Mouse (Mus musculus) intestine, postnatal 0 days (tissue): ENCODE results near the gene Xlr3a. TPM values are rescaled to one million over a fixed set of nuclear protein-coding genes. Genes with fewer than 3 reads are reported as not detected.

Experiments
- ATAC-seq: fragments of 200-750 bp; cut with Nextera tagmentation; 2 replicates; pipeline ENCODE4 v1.8.0; 2017; ENCODE audit warnings: mild to moderate bottlenecking, moderate TSS enrichment, moderate library complexity
- H3K27ac ChIP-seq: fragments of 300-500 bp; sonication (generic); 2 replicates; pipeline ENCODE4 v1.5.1; 2014; ENCODE audit warnings: mild to moderate bottlenecking, low read depth, low read length, moderate library complexity
- H3K27me3 ChIP-seq: fragments of 300-500 bp; sonication (generic); replicated peaks from 2 replicates; pipeline ENCODE4 v1.6.1; 2014; ENCODE audit warnings: low read length, mixed read lengths; ENCODE audit not compliant: control insufficient read depth, insufficient read depth
- H3K36me3 ChIP-seq: fragments of 300-500 bp; sonication (generic); 2 replicates; pipeline ENCODE4 v1.6.1; 2014; ENCODE audit warnings: mild to moderate bottlenecking, moderate library complexity; ENCODE audit not compliant: control insufficient read depth, insufficient read depth
- H3K4me1 ChIP-seq: fragments of 300-500 bp; sonication (generic); replicated peaks from 2 replicates; pipeline ENCODE4 v1.6.1; 2014; ENCODE audit warnings: antibody characterized with exemption, low read length, mixed read lengths; ENCODE audit not compliant: control insufficient read depth, insufficient read depth
- H3K4me2 ChIP-seq: fragments of 300-500 bp; sonication (generic); replicated peaks from 2 replicates; pipeline ENCODE4 v1.6.1; 2014; ENCODE audit warnings: low read depth, mild to moderate bottlenecking, moderate library complexity
- H3K4me3 ChIP-seq: fragments of 300-500 bp; sonication (generic); 2 replicates; pipeline ENCODE4 v1.5.1; 2014; ENCODE audit warnings: low read depth, low read length
- H3K9ac ChIP-seq: fragments of 300-500 bp; sonication (generic); 2 replicates; pipeline ENCODE4 v1.6.1; 2014; ENCODE audit warnings: mild to moderate bottlenecking, low read depth, low read length
- H3K9me3 ChIP-seq: fragments of 300-500 bp; sonication (generic); 2 replicates; pipeline ENCODE4 v1.6.1; 2016; ENCODE audit warnings: mixed run types; ENCODE audit not compliant: control insufficient read depth
- CTCF ChIP-seq: sonication (generic); IDR thresholded peaks from 2 replicates; pipeline ENCODE4 v1.5.1; 2016; ENCODE audit warnings: low read depth, mild to moderate bottlenecking, control low read depth, antibody characterized with exemption, moderate library complexity
- WGBS: fragments of 180-500 bp; shearing (Covaris S2); extraction: QIAGEN DNeasy Blood & Tissue Kit; methylation state at CpG from one replicate; pipeline ENCODE4 v1.1.7; 2014; 5-methylcytosine and 5-hydroxymethylcytosine counted together
- polyA plus RNA-seq: library from polyadenylated mRNA; unstranded; fragments of >200 nt; fragmentation: Nextera tagmentation; extraction: Ambion mirVana; gene quantifications from 2 replicates; pipeline ENCODE4 v1.2.1, GENCODE M21; 2015

Xlr3a gene
- polyA plus RNA-seq, 1 experiment from 2014 or later, result 2.8 TPM

DNA sequence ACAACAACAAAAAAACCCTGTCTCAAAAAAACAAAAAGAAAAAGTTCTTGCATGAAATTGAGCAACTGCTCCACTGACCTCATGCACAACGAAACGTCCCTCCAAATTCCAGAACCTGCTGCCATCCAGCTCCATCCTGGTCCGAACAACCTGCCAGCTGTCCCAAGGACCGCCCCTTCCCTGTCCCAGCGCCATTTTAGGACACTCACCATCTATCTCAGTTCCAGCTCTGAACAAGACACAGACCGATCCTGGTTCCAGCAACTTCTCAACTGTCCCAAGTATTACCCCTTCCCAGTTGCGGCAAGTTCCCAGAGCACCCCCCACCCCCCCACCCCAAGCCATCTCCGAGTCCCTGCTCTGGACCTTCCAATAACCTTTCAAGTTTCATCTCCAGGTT is 58.1 kb downstream of the Xlr3a start:
- Histone ChIP-seq H3K27me3 (no peaks in the 10 kb centered on the region), H3K4me1 (no peaks in the 10 kb centered on the region), H3K27ac (no peak overlapping the region), H3K36me3 (no peaks in the 10 kb centered on the region), H3K4me2 (no peak overlapping the region), H3K9ac (no peak overlapping the region), H3K9me3 (no peaks in the 10 kb centered on the region), H3K4me3 (no peak overlapping the region)
- WGBS, result 84% methylated on average over 8 of the region's 8 CpGs
- no peak for ATAC-seq
- TF ChIP-seq CTCF, result no peak

DNA sequence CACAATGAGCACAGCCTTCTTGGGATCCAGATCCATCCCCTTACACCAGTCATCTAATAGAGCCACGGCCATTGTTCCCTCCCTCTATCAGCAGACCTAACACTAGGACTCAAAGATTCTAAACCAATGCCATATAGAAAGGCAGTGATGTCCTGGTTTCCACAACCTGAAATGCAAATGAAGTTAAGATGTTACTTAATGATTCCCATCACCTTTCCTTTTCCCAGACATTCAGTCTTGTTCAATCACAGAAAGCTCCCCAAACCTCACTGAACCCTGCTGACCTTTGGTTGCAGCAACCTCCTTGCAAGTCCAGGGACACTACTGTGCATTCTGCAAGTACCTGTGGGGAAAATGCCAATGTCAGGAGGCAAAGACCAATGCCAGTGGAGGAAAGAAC is 59.9 kb downstream of the Xlr3a start, which contains the start of gene Pnma5:
Gene Pnma5, minus strand, starts transcription at position 101 of the 400 bp plus-strand sequence.
- Histone ChIP-seq H3K4me1 (no peaks in the 10 kb centered on the region), H3K4me3 (no peak within 1 kb of the TSS), H3K27me3 (no peaks in the 10 kb centered on the region), H3K9ac (no peak within 1 kb of the TSS), H3K9me3 (no peaks in the 10 kb centered on the region), H3K27ac (no peak within 1 kb of the TSS), H3K4me2 (no peak within 1 kb of the TSS), H3K36me3 (no peaks in the 10 kb centered on the region)
- TF ChIP-seq CTCF, result no peak
- ATAC-seq, result no peak
- WGBS, result 75% methylated on average over 1 of the region's 1 CpGs

Other genes starting within 250 kb of the Xlr3a start
- 35.9 and 39.2 TPM in 2 replicates for gene Cetn2, start 178.7 kb downstream of the Xlr3a start, polyA plus RNA-seq
- 23.5 and 26.4 TPM in 2 replicates for gene Nsdhl, start 178.5 kb downstream of the Xlr3a start, polyA plus RNA-seq
- gene Zfp185, start 109.8 kb downstream of the Xlr3a start, polyA plus RNA-seq, result 1.6 and 1.7 TPM in 2 replicates
- not detected in 2 replicates for gene Pnma5, start 60.0 kb downstream of the Xlr3a start, polyA plus RNA-seq
- gene Pnma3, start 32.3 kb downstream of the Xlr3a start, polyA plus RNA-seq, result 0.04 TPM in 1 of 2 replicates, not detected in the other
- 1.9 and 4.1 TPM in 2 replicates for gene Xlr4a, start 14.6 kb downstream of the Xlr3a start, polyA plus RNA-seq
- gene Gm14685, start 20.0 kb upstream of the Xlr3a start, polyA plus RNA-seq, result 1.8 and 2.4 TPM in 2 replicates
- 0.17 TPM in 1 of 2 replicates, not detected in the other for gene Xlr5b, start 51.7 kb upstream of the Xlr3a start, polyA plus RNA-seq
- 1.4 and 1.8 TPM in 2 replicates for gene DXBay18, start 52.4 kb upstream of the Xlr3a start, polyA plus RNA-seq
- gene Spin2d, start 79.9 kb upstream of the Xlr3a start, polyA plus RNA-seq, result not detected in 2 replicates
- 0.91 and 2.6 TPM in 2 replicates for gene Xlr3b, start 95.1 kb upstream of the Xlr3a start, polyA plus RNA-seq
- gene Xlr4b, start 117.2 kb upstream of the Xlr3a start, polyA plus RNA-seq, result 0.50 and 0.88 TPM in 2 replicates
- gene F8a, start 131.2 kb upstream of the Xlr3a start, polyA plus RNA-seq, result 21.8 and 24.2 TPM in 2 replicates
- 0.40 and 0.63 TPM in 2 replicates for gene Xlr4c, start 146.0 kb upstream of the Xlr3a start, polyA plus RNA-seq
- not detected in 2 replicates for gene Xlr3c, start 168.3 kb upstream of the Xlr3a start, polyA plus RNA-seq
- 0.65 and 0.97 TPM in 2 replicates for gene Xlr5a, start 195.9 kb upstream of the Xlr3a start, polyA plus RNA-seq
- 0.54 and 0.59 TPM in 2 replicates for gene Xlr5c, start 195.9 kb upstream of the Xlr3a start, polyA plus RNA-seq
- not detected in 2 replicates for gene Gm45015, start 239.7 kb upstream of the Xlr3a start, polyA plus RNA-seq
- 2.2 and 2.3 TPM in 2 replicates for gene Zfp275, start 245.5 kb upstream of the Xlr3a start, polyA plus RNA-seq